Mouse (Mus musculus) gastrocnemius, postnatal 36 days (tissue): ENCODE results near the gene Adam34. TPM values are rescaled to one million over a fixed set of nuclear protein-coding genes. Genes with fewer than 3 reads are reported as not detected.
"Not testable (repeated sequence)": the region's sequence is repeated elsewhere in the genome, so short reads cannot be mapped to it uniquely, and the experiment has no call there.

ENCODE experiments used
- DNase-seq, 2 experiments: peaks; one replicate each; pipeline ENCODE4 v3.0.0; 2022
- intact Hi-C: fragments of 180-260 bp; cut with DNase I; formaldehyde crosslinking; loops from one replicate; pipeline ENCODE4 v1.15.1; 2025
- long read RNA-seq, 2 experiments: library from polyadenylated mRNA; stranded (forward); transcript quantifications; one replicate each; pipeline ENCODE4 v2.0.0; 2021
- total RNA-seq, 2 experiments: library from RNA; stranded (reverse); gene quantifications; 2 replicates each; pipeline ENCODE4 v1.2.3; 2021

The Adam34 gene
- total RNA-seq, result not detected
- long read RNA-seq, experiment 1, result 0 reads
- long read RNA-seq, experiment 2, result 0 reads

DNA sequence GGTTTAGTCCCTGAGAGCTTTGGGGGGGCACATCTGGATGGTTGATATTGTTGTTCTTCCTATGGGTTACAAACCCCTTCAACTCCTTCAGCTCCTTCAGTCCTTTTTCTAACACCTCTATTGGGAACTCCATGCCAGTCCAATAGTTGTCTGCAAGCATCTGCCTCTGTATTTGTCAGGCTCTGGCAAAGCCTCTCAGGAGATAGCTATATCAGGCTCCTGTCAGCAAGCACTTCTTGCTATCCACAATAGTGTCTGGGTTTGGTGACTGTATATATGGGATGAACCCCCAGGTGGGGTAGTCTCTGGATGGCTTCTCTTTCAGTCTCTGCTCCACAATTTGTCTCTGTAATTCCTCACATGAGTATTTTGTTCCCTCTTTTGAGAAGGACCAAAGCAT, at the start of gene Adam34:
Gene Adam34 (minus strand): TSS at position 101 of the 400 bp plus-strand sequence.
- intact Hi-C loops, result no loop called here
- no peak for DNase-seq

GRCm38 (mm10) chr8:43627176-43627575, 82.7 kb downstream of the Adam34 start, which contains the start of gene Gm5346:
Gene Gm5346, minus strand, starts transcription at chr8:43627276.
- DNase-seq, result no peak
- intact Hi-C loops, result no loop called here

DNA sequence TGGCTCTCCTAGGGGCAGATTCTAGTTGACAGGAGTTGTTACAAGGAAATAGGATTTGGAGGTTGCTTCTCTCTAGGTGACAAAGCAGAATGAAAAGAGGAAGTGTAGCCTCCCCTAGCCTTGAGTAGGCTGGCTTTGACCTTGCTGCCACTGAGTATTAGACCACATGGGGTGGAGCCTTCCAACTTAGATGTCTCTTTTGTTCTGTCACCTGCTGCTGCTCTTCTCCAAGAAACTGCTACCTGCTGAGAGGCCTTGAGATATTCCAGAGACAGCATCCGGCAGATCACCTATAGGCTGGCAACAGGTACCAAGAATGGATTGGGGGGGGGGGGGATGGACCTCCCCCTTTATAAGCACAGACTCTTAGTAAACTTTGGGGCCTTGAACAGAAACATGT, 93.8 kb downstream of the Adam34 start:
- intact Hi-C loops, result no loop called here
- no peak for DNase-seq

- intact Hi-C loops, DNase-seq: not testable (repeated sequence)
These were observed 106.2 kb downstream of the Adam34 start for GRCm38 (mm10) chr8:43603657-43604056.

DNA sequence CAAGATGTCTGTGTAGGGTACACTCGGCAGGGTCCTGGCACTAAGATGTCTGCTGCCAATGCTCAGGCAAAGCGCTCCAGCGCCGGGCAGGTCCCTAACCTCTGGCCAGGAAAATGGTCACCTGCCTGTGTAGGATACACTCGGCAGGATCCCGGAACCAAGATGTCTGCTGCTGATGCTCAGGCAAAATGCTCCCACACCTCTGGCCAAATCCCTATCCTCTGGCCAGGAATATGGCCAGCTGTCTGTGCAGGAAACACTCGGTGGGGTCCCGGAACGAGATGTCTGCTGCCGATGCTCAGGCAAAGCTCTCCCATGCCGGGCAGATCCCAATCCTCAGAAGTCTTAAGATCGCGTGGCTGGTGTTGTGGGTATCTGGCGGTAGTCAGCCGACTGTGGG, 106.7 kb downstream of the Adam34 start:
- DNase-seq, intact Hi-C loops: not testable (repeated sequence)

Other genes with a start within 250 kb of the Adam34 start
- gene Adam26b, start 181.9 kb downstream of the Adam34 start, total RNA-seq, result not detected
- not detected for gene Adam26a, start 133.3 kb downstream of the Adam34 start, total RNA-seq
- gene Gm5346, start 82.8 kb downstream of the Adam34 start, total RNA-seq, result not detected